Mouse (Mus musculus) mouse trophoblast stem cell (cell line): ENCODE data around the gene 4930539E08Rik.

Experiments used
- in situ Hi-C, 2 experiments: fragments of 300-500 bp; cut with MseI, MboI; formaldehyde crosslinking; loops; 2 replicates in 1 of 2; 3 replicates in 1 of 2; pipeline ENCODE4 v1.15.1; 2025

4930539E08Rik gene

DNA sequence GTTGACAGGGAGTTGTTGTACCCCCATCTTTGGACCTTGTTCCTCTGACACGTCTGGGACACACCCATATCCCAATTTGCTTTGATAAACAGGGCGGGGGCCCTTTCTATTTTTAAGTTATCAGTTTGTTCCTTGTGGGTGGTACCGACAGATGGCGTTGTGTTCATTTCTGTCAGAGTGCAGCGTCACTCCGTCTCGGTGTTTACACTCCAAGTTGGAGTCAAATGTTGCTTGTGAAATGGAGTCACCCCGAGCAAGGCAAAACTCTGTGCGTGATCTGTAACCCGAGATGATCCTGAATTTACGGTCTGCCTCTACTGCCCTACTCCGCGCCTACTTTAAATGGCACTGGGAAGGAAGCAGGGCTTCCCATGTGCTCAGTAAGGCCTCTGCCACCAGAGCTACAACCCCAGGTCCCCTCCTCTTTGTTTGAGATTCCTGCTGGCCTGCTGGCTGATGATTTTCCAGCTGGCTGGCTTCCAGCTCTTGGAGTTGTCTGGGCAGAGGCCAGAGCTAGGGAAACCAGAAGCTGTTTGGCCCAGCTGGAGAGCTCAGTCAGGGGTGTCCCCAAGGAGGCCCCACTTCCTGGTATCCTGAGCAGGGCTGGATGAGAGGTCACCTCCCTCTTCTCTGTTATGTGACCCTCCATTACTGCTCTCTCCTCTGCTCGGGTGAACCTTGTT, 15.4 kb upstream of the 4930539E08Rik start:
- in situ Hi-C loops = no loop called here

DNA sequence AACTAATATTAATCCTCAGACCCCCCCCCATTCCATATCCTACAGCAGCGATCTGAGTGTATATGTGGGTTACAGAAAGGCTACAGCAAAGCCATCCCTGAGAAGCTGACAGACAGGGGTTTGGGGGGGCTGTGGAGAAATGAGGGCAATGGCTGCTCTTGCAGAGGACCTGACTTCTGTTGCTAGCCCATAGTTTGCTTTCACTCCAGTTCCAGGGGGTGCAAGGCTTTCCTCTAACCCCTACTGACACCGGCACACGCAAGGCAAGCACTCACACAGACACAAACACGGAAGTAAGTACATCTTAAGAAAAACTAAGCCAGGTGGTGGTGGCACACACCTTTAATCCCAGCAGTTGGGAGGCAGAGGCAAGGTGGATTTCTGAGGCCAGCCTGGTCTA, 14.2 kb upstream of the 4930539E08Rik start:
- in situ Hi-C loops = no loop called here

DNA sequence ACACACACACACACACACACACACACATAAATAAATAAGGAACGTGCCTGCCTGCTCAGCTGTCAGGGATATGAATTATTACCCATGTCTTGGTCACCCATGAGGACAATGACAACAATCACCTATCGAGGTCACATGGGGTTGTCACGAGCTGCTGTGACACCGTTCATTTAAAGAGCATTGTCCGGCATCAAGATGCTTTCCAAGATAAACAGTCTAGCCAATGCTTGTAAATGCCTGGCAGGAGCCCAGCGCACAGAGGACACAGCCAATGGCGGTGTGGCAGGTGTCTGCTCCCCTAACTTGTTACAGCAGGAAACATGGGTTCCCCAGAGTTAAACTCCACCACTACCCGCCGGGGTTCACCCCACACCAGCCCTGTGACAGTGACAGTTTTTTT, 12.9 kb upstream of the 4930539E08Rik start:
- in situ Hi-C loops = no loop called here

DNA sequence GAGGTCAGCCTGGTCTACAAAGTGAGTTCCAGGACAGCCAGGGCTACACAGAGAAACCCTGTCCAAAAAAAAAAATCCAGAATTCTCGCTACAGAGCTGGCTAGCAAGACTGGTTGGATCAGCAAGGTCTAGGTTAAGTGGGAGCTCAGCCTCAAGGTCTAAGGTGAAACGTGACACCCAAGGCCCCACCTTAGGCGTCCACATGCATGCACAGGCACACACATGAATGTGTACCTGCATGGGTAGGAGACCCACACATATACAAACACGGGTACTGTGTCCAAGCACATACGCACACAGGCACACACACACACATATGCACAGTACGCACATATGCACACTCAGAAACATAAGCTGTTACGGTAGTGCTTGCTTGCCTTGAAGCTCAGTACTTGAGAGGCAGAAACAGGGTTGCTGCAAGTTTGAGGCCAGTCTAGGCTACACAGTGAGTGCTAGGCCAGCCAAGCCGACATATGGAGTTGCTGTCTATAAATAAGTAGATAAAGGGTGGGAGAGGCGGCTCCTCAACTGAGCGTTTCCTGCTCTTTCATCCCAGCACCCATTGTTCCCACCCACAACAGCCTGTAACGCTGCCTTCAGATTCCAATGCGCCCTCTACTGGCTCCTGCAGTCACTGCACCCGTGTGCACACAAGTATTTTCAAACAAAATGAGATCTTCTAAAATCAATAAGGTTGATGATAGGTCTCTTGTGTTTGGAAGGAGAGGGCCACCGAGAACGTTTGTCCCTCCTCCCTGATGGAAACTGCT, 11.9 kb upstream of the 4930539E08Rik start:
- in situ Hi-C loops = no loop called here

DNA sequence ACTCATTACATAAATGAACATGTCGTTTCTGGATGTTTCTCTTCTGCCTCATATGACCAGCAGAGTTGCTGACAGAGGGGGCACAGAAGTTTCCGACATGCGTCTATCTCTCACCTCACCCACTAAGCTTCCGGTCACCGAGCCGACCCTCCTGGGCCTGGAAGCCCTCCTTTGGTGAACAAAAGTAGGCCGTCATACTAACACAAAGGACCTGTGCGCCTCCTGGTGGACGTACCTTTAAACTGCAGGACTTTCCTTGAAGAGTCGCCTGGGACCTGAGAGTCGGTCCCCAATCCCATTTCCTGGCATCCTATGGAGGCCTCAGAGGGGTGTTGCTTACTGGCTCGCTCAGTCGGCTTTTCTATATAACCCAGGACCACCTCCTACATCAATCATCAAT, 11.3 kb upstream of the 4930539E08Rik start:
- in situ Hi-C loops = no loop called here

DNA sequence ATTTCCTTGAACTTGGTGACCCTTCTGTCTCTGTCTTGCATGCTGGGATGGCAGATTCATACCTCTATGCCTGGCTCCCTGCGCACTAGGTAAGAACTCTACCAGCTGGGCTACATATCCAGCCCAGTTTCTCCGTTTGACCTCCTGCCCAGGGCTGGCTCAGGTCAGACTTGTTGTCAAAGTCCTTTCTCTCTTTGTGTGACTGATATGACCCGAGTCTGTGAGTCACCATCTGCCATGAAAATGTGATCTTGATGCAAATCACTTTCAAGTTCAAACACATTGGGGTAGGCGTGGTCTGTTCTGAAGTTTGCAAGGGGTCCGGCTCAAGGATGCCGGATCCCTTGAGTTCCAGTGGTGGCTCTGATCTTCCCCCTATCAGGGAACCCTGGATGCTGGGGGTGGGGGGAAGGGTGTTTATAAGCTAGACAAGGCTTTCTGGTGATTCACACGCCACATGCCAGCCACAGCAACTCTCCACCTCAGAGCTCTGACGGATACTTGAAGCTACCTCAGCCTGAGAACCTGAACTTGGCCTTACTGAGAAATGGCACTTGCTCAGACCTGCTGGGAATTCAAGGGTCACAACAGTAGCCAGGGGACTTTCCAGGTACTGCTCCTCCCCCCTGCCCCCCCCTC, 10.0 kb upstream of the 4930539E08Rik start:
- in situ Hi-C loops = no loop called here

DNA sequence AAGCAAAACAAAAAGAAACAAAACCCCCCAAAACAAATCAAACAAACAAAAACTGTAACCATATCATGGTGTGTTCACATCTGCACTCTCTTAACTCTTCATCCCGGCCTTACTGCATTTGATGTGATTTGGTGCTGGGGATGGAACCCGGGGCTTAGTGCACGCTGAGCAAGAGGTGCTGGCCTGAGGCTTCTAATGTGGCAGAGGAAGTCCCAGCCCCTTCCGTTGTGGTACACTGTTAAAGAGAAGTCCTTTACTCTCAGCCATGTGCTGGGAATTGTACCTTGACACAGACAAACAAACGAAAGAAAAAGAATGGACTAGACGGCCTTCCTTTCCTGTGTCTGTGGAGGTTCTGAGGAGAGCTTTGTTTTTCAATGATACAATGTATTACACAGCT, 7.0 kb upstream of the 4930539E08Rik start:
- in situ Hi-C loops = no loop called here

DNA sequence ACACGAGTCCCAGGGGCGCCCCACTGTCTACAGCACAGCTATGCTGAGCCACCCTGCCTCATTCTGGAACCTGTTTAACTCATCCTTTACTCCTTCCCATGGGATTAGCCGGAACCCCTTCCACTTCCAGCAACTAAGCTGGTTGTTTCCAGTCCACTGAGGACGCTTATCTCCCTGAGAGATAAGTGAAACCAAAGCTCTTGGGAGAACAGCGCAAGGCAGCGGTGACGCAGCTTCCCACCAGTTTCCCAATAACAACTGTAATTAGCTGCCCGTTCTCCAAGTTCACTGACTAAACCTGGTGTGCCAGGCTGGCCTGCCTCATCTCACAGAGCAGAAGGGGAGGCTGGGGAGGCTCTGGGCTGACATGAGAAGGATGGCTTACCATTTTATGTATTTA, 6.0 kb upstream of the 4930539E08Rik start:
- in situ Hi-C loops = no loop called here

DNA sequence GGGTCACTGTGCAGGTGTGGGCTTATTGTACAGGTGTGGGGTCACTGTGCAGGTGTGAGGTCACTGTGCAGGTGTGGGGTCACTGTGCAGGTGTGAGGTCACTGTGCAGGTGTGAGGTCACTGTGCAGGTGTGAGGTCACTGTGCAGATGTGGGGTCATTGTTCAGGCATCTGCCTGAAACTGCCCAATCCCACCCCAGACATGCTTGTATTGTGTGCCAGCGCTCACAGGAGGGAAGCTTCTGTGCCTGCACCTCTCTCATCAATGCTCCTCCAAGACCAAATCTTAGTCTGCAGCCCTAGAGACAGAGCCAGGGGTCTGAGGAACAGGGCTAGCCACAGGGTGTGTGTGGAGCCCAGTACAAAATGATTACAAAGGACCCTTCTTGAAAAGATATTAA, 1.4 kb upstream of the 4930539E08Rik start:
- in situ Hi-C loops = no loop called here

DNA sequence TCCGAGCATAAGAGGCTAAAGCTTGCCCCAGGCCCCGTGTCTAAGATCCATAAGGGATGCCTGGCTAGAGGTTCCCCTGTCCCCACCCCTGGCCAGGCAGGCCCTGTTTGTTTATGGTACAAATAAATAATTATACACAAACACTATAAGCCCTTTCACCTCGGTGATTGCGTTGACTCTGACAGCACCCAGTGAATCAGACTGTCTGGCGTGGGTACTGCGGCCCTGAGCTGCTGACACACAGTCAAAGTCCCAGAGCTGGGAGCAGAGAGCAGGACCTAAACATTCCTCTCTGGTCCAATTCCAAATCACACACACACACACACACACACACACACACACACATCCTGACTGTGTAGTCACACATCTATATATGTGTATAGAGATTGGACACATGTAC, 1.2 kb downstream of the 4930539E08Rik start:
- in situ Hi-C loops = no loop called here

DNA sequence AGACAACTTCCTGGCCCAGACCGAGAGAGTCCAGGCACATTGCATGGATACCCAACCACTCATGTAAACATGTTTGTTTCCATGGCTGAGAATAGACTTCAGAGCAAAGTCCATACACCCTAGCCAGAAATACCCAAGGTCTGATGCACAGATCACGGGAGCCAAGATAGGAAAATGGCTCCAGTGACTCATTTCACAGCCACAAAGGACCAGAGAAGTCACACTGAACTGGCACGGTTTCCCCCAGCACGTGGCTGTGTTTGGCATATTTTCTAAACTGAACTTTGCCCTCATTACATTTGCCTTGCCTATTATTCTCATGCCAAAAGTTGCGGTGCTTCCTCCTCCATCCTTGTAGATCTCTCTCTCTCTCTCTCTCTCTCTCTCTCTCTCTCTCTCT, 1.9 kb downstream of the 4930539E08Rik start:
- in situ Hi-C loops = no loop called here

DNA sequence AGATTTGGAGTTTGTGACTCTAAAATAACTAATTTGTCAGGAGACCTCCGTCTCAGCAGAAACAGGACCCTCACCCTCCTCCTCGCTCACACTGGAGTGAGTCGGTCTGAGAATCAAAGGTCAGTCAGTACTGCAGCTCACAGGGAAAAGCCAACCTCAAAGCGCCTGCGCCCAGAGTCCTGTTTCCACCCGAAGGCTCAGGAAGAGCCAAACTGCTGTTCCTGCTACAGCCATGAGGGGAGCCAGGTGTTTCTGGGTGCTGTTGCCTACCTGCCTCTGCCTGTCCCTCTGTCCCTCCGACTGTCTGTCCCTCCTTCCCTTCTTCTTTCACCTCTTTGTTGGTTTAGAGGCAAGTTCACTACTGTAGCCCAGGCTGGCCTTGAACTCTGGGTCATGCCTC, 5.0 kb downstream of the 4930539E08Rik start:
- in situ Hi-C loops = no loop called here

DNA sequence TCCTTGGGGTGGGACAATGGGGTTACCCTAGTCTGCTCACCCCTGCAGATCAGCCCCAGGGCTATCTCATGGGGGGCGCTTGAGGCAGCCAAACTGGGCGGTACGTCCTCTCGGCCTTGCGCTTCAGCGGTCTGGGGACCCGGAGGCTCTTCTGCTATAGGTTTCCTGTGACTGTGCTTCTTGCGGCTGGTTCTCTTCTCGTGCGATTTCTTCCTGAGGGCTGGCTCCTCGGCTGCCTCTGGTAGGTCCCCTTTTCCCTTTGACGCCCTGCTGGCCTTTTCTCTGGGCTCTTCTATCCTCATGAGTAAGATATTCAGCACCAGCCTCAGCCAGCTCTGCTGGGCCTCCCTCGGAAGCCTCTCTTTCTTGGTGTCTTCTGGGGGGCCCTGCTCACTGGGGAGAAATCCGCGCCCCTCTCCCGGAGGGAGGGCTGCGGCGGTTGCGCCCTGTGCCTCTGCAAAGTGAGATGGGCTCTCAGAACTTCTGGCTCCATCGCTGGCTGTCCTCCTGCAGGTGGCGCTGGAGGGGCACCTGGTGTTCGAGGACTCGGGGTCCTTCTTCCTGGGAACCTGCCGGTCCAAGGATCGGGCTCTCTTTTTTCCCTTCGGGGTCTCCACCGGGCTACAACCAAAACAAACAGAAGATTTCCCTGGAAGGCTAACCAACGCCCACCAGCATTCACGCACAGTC, 5.7 kb downstream of the 4930539E08Rik start:
- in situ Hi-C loops = no loop called here

DNA sequence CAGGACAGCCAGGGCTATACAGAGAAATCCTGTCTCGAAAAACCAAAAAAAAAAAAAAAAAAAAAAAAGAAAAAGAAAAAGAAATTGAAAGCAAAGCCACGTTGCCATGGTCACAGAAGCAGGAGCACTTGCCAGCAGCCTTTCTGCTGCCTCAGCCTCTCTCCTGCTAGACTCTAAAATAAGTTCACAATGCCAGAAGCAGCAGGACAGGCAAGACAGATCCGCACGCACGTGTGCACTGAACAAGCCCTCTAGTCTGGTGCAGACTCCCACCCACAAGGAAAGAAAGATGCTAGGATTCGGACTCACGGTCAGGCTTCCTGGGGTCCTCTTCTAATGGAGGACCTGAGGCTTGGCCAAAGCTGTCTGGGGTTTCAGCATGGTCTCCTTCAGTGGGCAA, 7.2 kb downstream of the 4930539E08Rik start:
- in situ Hi-C loops = no loop called here

DNA sequence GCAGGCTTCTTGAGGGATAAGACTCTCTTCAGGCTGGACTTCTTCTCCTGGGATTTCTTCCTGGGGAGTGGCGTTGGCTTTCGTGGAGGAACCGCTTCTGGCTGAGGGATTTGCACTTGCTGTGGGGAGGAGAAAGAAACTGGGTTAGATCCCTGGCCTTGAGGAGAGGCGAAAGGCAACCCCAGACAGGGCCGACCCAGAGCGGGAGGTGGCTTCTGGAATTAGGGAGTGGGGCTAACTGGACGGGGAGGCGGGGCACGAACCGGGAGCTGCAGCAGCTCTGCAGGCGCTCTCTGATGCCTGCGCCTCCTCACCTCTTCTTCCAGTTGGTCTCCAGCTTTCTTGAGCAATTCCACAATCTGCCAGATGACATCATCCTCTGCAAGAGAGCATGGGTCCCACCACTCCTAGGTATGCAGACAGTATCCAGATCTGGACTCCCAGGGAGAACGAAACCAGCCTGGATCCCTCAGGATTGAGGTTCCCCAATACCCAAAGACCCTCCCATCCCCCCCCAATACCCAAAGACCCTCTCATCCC, 9.7 kb downstream of the 4930539E08Rik start:
- in situ Hi-C loops = no loop called here

DNA sequence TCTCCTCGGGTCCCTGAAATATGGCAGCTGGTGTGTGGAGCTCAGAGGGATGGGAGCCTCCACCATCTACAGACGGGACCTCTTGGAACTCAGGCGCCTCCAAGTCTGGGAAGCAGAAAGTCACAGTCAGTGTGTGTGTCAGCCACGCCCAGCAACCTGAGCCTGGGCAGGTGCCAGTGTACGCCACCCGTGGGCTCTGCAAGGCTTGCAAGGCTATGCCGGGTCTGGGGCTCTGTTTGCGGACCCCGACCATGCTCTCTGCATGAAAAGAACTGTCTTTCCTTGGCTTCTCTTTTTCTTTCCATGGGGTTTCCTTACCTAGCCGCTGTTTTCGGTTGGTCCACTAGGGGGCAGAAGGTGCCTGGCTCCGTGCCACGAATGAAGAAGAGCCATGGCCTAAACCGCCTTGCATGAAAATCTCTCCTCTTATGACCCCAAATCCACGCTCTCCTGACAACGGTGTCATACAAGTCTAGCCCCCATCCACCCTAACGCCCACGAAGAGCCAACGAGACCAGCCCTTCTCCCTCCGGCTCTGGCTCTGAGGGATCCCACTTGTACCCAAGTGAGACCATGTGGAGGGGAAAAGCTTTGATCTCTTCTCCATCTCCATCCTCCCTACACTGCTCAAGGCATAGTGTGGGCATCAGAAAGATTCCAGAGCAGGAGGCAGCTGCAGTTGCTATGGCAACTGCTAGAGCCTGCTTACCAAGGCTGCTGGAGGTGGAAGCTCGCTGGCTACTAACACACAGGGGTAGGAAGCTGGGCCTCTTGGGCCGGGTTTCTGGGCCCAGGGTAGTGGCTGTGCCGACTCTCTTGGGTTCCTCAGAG, 10.4 kb downstream of the 4930539E08Rik start:
- in situ Hi-C loops = no loop called here

DNA sequence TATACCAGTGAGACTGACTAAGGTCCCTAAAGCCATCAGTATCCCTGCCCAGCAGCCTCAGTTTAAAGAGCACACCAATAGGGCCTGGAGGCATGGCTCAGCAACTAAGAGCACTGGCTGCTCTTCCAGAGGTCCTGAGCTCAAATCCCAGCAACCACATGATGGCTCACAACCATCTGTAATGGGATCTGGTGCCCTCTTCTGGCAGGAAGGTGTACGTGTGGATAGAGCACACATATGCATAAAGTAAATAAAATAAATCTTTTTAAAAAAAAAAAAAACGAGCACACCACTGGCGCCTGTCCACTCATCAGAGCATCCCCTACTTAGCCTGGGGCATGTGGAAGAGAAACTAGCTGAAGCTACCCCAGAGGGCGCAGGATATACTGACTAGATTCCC, 13.6 kb downstream of the 4930539E08Rik start:
- in situ Hi-C loops = no loop called here

DNA sequence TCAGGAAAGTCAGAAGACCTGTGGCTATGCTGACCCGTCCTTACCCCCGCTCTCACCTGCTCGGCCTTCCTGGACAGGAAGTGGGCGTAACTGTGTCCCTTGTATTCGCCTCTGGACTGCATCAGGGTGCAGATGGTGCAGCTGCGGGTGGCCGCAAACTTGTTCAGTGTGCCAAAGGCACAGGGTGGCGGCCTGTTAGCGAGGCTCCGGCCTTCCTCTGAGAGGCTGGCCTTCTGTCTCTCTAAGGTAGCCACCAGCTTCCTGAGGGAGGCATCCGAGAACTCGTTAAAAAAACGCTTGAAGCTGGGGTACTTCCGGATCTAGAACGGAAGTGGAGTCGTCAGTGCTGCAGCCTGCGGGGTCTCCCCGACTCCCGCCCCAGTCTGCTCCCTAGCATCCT, 15.7 kb downstream of the 4930539E08Rik start:
- in situ Hi-C loops = no loop called here

DNA sequence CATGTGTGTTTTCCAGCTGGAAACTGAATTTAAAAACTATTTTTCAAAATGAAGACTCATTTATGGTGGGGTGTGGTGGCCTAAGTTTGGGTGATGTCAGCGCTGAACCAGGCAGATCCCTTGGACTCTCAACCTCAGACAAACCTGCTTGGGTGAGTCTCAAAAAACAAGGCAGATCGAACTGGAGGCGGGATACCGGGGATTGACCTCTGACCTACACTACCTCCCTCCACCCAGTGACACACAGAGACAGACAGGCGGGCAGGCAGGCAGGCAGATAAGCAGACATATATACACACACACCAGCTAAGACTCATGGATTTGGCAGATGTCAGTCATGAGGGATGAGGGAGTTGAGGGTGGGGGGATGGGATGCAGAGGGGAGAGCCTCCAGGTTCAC, 16.9 kb downstream of the 4930539E08Rik start:
- in situ Hi-C loops = no loop called here

DNA sequence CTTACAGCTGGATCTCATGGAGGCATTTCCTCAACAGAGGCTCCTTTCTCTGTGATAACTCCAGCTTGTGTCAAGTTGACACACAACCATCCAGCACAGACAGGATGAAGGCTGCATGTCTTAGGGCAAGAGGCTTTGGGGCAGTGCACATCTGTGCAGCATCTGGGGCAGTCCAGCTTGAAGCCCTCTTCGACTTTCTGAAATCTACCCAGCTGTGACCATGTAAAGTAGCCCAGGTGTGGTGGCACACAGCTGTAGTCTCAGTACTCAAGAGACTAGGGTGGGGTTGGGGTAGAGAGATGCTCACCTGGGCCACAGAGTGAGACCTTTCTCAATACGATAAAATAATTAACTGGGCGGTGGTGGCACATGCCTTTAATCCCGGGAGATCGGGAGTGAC, 17.3 kb downstream of the 4930539E08Rik start:
- in situ Hi-C loops = no loop called here

DNA sequence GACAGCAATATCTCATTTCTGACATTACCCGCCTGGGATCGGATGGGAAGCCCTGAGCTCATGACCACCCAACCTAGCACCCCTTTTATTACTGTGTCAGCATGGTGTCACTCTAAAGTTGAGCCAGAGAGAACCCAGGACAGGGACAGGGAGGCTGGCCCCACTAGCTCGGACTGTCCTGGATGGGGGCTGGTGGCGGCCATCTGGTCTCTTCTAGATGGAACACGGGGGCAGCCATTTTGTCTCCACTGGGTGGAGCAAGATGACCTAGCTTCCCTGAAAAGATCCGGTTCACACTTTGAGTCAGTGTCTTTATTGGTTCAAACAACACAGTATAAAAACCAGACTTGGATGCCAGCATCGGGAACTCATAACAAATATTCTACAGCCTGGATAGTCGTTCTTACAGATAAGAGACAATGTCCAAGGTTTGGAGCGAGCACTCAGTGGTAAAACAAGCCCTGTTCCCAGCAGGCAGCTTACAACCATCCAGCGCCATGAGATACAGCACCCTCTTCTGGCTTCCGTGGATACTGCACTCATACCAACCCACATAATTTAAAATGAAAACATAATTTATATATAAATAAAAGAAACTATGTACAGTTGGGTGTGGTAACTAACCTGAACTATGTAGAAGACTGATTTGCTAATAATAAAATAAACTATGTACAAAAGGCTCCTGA, 18.9 kb downstream of the 4930539E08Rik start:
- in situ Hi-C loops = no loop called here
